Mouse (Mus musculus) liver, adult 2 months (tissue): ENCODE results near the gene Ptpn12. TPM values are rescaled to one million over a fixed set of nuclear protein-coding genes. Genes with fewer than 3 reads are reported as not detected.

Source experiments
- DNase-seq: peaks from one replicate; pipeline ENCODE4 v3.0.0-alpha.2; 2011; ENCODE audit warnings: low read depth, low spot score; ENCODE audit errors: extremely low read depth
- H3K27ac ChIP-seq: fragments of 200-500 bp; replicated peaks from 2 replicates; pipeline ENCODE4 v1.5.1; 2012; ENCODE audit warnings: low read depth, mild to moderate bottlenecking, control low read depth, inconsistent platforms, low read length; ENCODE audit not compliant: insufficient read depth
- H3K27me3 ChIP-seq: fragments of 200-500 bp; 2 replicates; pipeline ENCODE4 v1.6.1; 2012; ENCODE audit warnings: mild to moderate bottlenecking, moderate library complexity, low read length, inconsistent platforms; ENCODE audit not compliant: control insufficient read depth, insufficient read depth
- H3K36me3 ChIP-seq: fragments of 200-500 bp; 2 replicates; pipeline ENCODE4 v1.6.1; 2012; ENCODE audit warnings: low read length, inconsistent platforms; ENCODE audit not compliant: control insufficient read depth, insufficient read depth
- H3K4me1 ChIP-seq: fragments of 200-500 bp; 2 replicates; pipeline ENCODE4 v1.6.1; 2011; ENCODE audit warnings: low read length; ENCODE audit not compliant: control insufficient read depth, insufficient read depth
- H3K4me3 ChIP-seq: fragments of 200-500 bp; 2 replicates; pipeline ENCODE4 v1.5.1; 2011; ENCODE audit warnings: low read depth, mild to moderate bottlenecking, control low read depth, low read length, moderate library complexity; ENCODE audit not compliant: insufficient read depth
- H3K79me2 ChIP-seq: fragments of 200-500 bp; 2 replicates; pipeline ENCODE4 v1.6.1; 2012; ENCODE audit warnings: inconsistent platforms, mild to moderate bottlenecking, low read length, moderate library complexity; ENCODE audit not compliant: control insufficient read depth, insufficient read depth
- H3K9ac ChIP-seq: fragments of 200-500 bp; 2 replicates; pipeline ENCODE4 v1.6.1; 2012; ENCODE audit warnings: low read depth, mild to moderate bottlenecking, control low read depth, inconsistent platforms, low read length
- CTCF ChIP-seq: fragments of 200-500 bp; IDR thresholded peaks from 2 replicates; pipeline ENCODE4 v1.5.1; 2011; ENCODE audit warnings: low read depth, low read length, control low read depth
- POLR2A ChIP-seq: fragments of 200-500 bp; IDR thresholded peaks from 2 replicates; pipeline ENCODE4 v1.6.1; 2011; ENCODE audit warnings: low read length, control low read depth; ENCODE audit not compliant: insufficient read depth; ENCODE audit errors: extremely low read depth
- WGBS: fragments of 180-500 bp; shearing (Covaris S2); methylation state at CpG from one replicate; pipeline ENCODE4 v1.1.7; 2018; 5-methylcytosine and 5-hydroxymethylcytosine counted together
- polyA plus RNA-seq: library from polyadenylated mRNA; depleted of rRNA; stranded (reverse); fragments of >200 nt; gene quantifications from 2 replicates; pipeline ENCODE4 v1.2.3, GENCODE M21; 2012
- total RNA-seq: library from RNA; depleted of rRNA; stranded (reverse); fragments of >200 nt; gene quantifications from 2 replicates; pipeline ENCODE4 v1.2.3, GENCODE M21; 2014

Ptpn12 gene
- total and polyA plus RNA-seq, 2 experiments = 11.5 to 19.4 TPM

- Histone ChIP-seq H3K36me3 (no peaks in the 10 kb centered on the region), H3K27ac (no peak overlapping the region), H3K9ac (no peak overlapping the region), H3K4me3 (no peak overlapping the region), H3K4me1 (peaks cover 10% of the 10 kb centered on the region), H3K79me2 (peaks cover 46% of the 10 kb centered on the region), H3K27me3 (no peaks in the 10 kb centered on the region)
- TF ChIP-seq CTCF (no peak), POLR2A (no peak)
- no peak for DNase-seq
- WGBS = 63% methylated on average over 4 of the region's 4 CpGs
Observed at GRCm38 (mm10) chr5:21049006-21049405, 6.7 kb downstream of the Ptpn12 start.

- 89% methylated on average over 4 of the region's 4 CpGs for WGBS
- Histone ChIP-seq H3K79me2 (peaks cover 47% of the 10 kb centered on the region), H3K36me3 (no peaks in the 10 kb centered on the region), H3K27ac (no peak overlapping the region), H3K27me3 (no peaks in the 10 kb centered on the region), H3K4me3 (no peak overlapping the region), H3K4me1 (peaks cover 8% of the 10 kb centered on the region), H3K9ac (no peak overlapping the region)
- no peak for DNase-seq
- no peak for TF ChIP-seq POLR2A
- no peak for TF ChIP-seq CTCF
Observed at GRCm38 (mm10) chr5:21047114-21047513, 8.6 kb downstream of the Ptpn12 start.

GRCm38 (mm10) chr5:21046150-21047048 is 9.3 kb downstream of the Ptpn12 start:
- TF ChIP-seq CTCF (no peak), POLR2A (no peak)
- Histone ChIP-seq H3K27ac (no peak overlapping the region), H3K36me3 (no peaks in the 10 kb centered on the region), H3K27me3 (no peaks in the 10 kb centered on the region), H3K4me3 (no peak overlapping the region), H3K4me1 (peaks cover 8% of the 10 kb centered on the region), H3K9ac (no peak overlapping the region), H3K79me2 (peaks cover 43% of the 10 kb centered on the region)
- WGBS = 79% methylated on average over 7 of the region's 7 CpGs
- DNase-seq = no peak

GRCm38 (mm10) chr5:21045462-21045861 is 10.2 kb downstream of the Ptpn12 start:
- 77% methylated on average over 2 of the region's 2 CpGs for WGBS

GRCm38 (mm10) chr5:21038100-21038499 is 17.6 kb downstream of the Ptpn12 start:
- DNase-seq = no peak
- TF ChIP-seq CTCF (no peak), POLR2A (no peak)
- Histone ChIP-seq H3K27ac (no peak overlapping the region), H3K27me3 (no peaks in the 10 kb centered on the region), H3K4me1 (peaks cover 8% of the 10 kb centered on the region), H3K4me3 (no peak overlapping the region), H3K79me2 (peaks cover 30% of the 10 kb centered on the region; the same call in 1 of the 2 replicates), H3K36me3 (no peaks in the 10 kb centered on the region), H3K9ac (no peak overlapping the region)
- WGBS = 80% methylated on average over 5 of the region's 5 CpGs

More at GRCm38 (mm10) chr5:21045462-21045861, 10.2 kb downstream of the Ptpn12 start:
- TF ChIP-seq POLR2A (no peak), CTCF (no peak)
- Histone ChIP-seq H3K27me3 (no peaks in the 10 kb centered on the region), H3K27ac (no peak overlapping the region), H3K79me2 (peaks cover 41% of the 10 kb centered on the region), H3K36me3 (no peaks in the 10 kb centered on the region), H3K9ac (no peak overlapping the region), H3K4me1 (peaks cover 10% of the 10 kb centered on the region), H3K4me3 (no peak overlapping the region)
- DNase-seq = no peak
